Mouse (Mus musculus): ENCODE data around the gene Adamtsl1.

Adamtsl1 gene

DNA sequence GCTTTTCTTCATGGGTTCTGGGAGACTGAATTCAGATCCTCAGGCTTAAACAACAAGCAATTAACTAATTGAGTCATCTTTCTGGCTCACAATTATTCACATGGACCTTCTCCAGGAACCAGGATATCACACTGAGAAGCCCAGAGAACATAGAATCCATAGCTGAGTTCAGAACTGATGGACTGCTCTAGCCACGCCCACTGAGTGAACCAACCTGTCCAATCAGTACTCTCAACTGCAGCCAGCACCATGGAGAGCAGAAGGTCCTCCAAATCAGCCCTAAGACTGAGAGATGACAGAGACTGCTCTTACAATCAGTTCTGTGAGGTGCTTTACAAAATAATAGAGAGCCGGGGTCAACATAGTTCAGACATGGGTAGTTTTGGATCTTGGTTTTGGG, 276.3 kb downstream of the Adamtsl1 start:
- peak; percentile 21 for DNase-seq (ENCODE audit: low read depth, low spot score)

DNA sequence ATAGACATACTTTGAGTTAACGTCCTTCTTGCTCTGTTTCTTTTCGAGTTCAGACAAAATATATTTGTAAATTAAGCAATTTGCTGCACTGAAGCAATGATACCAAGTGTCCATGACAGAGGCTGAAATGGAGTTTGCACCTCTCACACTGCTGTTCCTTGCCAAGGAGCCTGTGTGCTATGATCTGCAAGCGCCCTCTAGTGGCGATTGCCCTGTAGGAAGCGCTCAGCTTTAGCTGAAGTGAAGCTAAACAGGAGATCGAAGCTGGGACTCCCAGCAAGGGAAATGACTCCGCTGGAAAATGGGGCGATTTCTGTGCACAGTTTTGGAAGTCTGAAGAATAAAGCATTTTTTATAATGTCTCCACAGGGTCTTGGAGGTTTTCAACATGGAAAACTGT, 287.8 kb downstream of the Adamtsl1 start:
- DNase-seq (ENCODE audit: low read depth, low spot score), result peak; percentile 90

DNA sequence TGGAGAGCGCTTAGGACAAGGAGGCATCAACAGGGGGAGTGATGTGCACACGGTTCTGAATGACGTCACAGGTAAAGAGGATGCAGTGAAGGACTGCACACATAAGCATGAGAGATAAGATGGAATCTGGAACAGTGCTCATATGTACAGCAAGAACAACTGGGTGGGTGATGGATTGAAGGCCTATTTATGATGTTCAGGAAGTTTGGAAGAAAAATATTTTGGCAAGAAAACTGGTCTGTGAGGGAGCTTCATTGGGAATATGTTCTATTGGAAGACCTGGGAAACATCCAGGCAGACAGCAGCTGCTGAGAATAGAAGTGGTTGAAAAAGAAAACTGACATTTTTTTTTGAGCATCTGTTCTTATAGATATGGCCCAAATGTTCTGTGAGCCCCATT, 300.4 kb downstream of the Adamtsl1 start:
- no peak for DNase-seq (ENCODE audit: low read depth, low spot score)

DNA sequence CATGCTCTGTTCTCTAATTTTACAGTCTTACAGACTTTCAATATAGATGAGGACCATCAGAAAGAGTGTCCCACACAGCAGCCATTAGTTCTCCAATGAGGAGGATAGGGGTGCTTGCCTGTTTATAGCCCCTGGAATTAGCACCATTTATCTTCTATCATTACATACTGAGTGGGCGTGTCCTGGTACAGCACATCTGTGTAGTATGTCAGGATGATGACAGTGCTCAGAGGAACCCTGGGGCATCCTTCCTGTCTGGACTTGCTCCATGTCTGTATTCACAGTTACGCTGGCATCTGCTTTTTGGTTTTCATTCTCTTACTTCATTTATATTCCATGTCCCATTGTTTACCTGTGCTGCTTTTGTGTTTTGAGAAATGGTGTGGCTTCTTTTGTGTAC, 304.5 kb downstream of the Adamtsl1 start:
- no peak for DNase-seq (ENCODE audit: low read depth, low spot score)

DNA sequence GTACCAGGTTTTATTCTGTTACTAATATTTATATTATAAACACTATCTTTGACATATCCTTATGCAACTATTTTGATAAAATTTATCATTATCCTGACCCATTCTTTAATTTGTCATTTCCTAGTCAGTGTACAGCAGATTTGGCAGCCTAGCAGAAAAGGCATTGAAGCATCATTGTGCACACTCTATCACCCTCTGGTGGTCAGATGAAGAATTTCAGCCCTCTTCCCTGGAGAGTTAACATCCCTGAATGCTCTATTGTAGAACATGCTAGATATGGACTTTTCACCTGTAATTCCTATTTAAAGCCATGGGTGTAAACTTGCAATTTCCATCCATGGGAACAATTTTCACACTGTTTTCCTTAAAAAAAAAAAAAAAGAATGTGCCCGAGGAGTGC, 305.2 kb downstream of the Adamtsl1 start:
- peak; percentile 50 for DNase-seq (ENCODE audit: low read depth, low spot score)

DNA sequence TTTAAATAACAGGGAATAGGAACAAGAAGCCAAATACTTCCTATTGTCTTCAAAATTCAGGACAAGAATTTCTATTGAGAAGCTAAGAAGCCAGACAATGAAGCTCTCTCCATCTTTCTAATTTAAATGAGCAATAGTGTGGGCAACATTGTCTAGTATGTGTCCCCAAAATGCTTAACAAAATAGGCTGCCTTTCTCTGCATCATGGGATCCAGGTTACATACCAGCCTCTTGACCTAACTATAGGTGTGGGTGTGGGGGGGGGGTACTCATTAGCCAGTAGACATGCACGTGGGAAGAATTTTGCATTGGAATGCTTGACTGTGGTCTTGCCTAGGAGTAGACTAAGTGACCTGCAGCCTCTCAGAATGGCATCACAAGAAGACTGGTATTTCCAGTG, 305.9 kb downstream of the Adamtsl1 start:
- peak; percentile 61 for DNase-seq (ENCODE audit: low read depth, low spot score)

DNA sequence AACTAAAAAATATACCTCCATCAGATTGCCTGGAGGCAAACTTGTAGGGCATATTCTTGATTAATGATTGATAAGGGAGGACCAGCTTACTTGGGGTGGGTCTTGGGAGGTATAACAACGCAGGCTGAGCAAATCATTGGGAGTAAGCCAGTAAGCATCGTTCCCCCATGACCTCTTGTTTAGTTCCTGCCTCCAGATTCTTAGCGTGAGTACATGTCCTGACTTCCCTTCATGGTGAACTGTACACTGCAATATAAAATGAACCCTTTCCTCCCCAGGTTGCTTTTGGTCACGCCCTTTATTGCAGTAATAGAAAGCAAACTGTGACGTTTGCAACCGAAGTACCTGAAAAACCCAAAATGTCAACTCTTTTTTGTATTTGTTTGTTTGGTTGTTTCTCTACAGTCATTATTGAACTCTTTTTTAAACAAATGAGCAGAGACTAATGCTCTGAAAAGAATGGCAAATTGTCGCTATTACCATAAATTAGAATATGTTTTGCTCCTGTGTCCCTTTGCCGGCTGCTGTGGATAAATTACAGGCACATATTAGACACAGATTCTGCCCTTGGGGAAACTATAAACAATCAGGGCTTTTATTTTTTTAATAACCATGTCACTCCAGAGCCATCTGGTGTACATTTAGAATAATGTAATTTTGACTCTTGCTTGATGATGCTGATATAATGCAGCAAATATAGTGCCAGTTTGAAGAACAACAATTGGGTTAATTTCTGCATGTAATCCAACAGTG, 310.2 kb downstream of the Adamtsl1 start:
- no peak for DNase-seq (ENCODE audit: low read depth, low spot score)

DNA sequence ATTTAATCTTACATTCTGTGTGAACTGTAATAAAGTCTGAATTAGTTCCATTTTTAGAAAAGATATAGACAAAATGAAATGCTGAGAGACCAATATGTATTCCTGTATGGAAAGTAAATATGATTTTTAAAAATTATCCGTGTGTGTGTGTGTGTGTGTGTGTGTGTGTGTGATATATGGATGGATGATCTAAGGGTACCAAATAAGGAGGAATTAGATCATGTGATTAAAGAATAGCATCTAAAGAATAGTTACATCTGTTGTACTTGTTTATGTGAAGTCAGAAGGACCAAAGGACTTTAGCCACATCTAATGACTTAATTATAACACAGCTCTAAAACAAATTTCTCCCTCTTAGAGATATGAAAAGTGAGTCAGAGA, 310.7 kb downstream of the Adamtsl1 start:
- no peak for DNase-seq (ENCODE audit: low read depth, low spot score)

DNA sequence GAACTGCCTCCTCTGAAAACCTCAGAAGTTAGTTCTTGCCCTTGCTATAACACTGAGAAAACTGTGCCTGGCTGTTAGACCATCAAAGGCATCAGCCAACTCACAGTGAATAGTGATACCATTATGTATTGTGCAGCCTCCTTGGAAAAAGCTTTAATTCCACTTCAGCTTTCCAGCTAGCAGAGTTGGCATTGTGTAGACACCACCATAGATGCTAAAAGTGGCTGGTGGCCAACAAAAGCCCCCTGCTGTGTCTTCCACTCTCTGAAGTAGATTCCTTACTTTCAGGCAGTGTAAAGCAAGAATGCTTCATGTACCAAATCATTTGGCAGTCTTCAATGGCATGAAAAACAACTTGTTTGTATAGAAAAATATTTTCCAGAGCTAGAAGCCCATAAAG, 323.1 kb downstream of the Adamtsl1 start:
- no peak for DNase-seq (ENCODE audit: low read depth, low spot score)

DNA sequence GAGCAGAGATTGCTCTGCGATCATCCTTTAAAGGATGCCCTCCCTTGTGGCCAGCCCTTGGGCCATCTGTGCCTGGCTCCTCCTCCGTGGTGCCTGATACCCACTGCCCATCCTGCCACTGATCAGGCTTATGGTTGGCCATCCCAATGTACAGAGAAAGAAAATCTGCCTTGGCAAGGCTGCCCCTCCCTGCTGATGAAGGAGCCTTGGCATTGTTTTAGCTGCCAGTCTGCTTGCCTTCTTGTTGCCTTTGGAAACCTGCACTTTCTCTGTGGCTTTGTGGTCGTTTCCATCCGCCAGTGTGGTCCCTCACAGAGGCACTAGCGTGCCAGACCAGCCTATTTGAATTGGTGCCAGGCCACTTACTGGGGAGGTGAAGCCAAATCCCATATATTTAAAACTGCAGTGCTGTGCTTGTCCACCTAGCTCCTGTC, 323.6 kb downstream of the Adamtsl1 start:
- DNase-seq (ENCODE audit: low read depth, low spot score), result no peak

DNA sequence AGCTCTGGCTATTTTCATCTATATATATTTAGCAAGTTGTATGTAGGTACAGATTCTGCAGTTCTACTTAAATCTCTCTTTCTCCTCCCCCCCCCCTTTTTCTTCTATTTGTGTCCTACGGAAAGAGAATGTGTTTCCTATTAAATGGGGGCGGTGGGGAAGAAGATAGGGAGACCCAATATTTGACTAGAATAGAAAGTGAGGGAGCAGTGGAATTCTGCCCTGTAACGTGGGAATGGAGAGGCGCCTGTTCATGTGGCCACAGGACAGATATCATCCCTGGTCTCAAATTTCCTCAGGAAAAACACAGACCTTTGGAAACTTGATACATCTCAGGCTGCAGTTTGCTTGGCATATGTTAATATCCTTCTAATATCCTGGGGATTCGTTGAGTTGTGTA, 324.1 kb downstream of the Adamtsl1 start:
- no peak for DNase-seq (ENCODE audit: low read depth, low spot score)

DNA sequence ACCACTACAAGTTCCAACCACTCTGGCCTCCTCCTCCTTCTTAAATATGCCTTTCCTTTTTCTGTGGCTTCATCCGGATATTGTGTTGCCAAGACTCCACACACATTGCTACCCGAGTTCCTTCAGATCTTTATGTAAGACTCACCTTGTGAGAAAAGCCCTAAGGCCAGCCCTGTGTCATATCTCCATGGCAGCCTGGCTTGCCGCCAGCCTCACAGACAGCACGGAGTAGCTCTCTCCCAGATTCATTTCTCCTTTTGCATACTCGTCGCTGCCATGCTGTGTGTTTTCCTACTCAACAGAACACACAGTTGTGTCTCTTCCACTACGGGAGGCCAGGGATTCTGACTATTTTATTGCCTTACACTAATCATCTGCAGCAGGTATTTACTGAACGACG, 328.1 kb downstream of the Adamtsl1 start:
- DNase-seq (ENCODE audit: low read depth, low spot score), result no peak

DNA sequence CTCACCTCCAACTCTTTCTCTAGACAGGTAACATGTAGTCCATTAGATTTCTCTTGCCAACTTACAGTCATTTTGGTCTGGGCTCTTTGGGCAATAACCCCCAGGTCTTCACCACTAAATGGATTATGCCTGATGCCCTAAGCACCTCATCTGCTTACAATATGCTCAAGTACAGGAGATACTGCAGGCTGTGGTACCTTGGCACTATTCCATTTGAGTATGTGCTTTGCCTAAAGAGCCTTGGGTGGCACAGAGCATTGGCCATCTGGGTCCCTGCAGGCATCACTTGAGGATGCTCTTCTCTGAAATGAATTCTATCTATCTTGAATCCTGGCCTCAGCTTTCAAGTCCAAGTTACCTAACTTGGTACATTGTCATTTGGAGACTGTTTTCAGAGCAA, 330.4 kb downstream of the Adamtsl1 start:
- no peak for DNase-seq (ENCODE audit: low read depth, low spot score)

DNA sequence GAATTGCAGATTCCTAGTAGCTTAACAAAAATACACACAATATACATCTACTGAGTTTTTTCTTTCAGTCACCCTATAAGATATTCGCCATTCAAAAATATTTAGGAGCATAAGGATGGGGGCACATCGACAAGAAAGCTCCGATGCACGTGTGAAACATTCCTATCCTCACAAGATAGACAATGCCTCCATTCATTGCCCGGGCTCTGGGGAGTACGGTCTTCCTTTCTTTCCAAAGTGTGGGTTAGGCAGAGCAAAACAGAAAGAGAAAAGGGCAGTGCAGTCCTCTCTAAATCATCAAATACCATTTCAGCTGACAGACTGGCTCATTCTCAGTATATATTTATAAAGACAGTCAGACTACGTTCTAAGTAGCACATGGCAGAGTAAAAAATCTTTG, 332.0 kb downstream of the Adamtsl1 start:
- no peak for DNase-seq (ENCODE audit: low read depth, low spot score)

DNA sequence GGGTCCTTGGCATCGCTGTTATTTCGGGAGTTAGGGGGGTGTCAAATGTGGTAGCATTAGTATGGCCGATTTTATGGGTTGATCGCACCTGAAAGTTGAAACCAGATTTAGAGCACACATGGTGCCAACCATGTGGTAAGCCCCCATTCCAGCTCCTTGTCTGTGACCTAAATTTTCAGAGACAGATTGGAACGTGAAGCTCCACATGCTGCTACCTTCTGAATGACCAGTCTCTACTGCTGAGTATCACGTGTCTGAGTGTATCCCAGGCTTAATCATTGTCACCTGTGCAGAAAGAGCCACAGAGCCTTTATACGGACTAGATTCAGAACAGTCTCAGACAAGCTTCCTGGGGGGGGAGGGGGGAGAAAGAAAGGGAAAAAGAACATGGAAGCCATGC, 339.4 kb downstream of the Adamtsl1 start:
- DNase-seq (ENCODE audit: low read depth, low spot score), result no peak

DNA sequence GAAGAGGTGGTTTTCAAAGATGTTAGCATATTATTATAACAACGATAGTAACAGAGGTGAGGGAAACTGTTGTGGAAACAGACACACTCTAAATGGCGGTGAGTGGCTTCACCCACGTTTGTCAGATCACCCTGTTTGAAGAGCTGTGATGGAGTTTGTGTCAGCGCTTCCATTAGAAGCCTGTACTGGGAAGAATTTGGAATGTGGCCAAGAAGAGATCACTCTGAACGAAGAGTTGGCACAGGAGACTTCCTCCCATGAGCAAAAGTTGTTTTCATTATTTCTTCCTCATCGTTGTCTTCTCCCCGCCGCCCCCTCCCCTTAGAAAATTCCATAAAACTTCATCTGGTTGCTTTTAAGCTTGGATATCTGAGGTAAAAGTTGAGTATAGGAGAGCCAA, 340.5 kb downstream of the Adamtsl1 start:
- DNase-seq (ENCODE audit: low read depth, low spot score), result no peak

DNA sequence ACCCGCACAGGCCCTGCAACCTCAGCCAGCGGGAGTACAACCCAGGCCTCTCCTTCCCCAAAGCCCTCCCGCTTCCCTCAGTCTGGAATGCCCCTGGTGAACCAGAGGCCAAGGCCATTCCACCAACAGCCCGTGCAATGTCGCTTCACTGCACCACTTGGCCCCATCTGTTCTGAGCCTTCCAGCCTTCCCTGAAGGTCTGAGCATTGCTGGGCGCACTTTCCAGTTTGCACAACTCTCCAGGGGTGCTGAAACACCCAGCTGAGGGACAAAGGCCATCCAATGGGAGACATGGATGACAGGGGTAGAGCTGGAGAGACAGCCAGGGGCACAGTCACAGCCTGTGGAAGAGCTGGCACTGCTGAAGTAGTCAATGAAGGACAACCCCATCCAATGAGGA, 365.4 kb downstream of the Adamtsl1 start:
- DNase-seq (ENCODE audit: low read depth, low spot score), result no peak

DNA sequence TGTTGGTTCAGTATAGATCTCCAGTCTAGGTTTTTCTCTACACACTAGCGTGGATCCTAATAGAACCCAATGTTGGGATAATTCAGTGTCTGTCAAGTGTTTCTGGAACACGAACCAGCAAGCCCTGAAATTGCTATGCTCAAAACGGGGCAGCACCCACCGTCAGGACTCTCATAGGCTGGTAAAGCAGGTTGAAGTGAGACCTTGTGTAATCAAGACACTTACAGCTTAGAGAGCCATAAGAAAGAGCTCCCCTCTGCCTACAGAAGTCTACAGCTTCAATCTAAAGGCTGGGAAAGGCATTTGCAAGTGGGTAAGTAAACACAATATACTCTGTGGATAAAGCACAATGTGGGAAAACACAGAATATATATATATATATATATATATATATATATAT, 367.3 kb downstream of the Adamtsl1 start:
- DNase-seq (ENCODE audit: low read depth, low spot score), result no peak

DNA sequence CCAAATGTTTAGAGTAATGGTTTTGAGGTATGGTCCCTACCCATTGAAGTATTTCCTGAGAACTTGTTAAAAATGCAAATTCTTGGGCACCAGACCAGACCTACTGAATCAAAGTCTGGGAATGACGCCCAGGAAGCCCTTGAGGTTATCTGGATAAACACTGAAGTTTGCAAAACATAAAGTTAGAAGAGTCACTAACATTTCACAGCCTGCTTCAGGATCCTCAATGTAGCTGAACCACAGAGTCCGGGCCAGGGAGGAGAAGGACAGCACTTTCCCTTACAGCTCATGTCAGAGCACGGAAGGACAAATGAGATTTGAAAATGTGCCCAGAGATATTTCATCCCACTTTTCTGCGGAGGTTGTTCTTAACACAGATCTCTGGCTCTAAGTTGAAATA, 370.1 kb downstream of the Adamtsl1 start:
- DNase-seq (ENCODE audit: low read depth, low spot score), result no peak

DNA sequence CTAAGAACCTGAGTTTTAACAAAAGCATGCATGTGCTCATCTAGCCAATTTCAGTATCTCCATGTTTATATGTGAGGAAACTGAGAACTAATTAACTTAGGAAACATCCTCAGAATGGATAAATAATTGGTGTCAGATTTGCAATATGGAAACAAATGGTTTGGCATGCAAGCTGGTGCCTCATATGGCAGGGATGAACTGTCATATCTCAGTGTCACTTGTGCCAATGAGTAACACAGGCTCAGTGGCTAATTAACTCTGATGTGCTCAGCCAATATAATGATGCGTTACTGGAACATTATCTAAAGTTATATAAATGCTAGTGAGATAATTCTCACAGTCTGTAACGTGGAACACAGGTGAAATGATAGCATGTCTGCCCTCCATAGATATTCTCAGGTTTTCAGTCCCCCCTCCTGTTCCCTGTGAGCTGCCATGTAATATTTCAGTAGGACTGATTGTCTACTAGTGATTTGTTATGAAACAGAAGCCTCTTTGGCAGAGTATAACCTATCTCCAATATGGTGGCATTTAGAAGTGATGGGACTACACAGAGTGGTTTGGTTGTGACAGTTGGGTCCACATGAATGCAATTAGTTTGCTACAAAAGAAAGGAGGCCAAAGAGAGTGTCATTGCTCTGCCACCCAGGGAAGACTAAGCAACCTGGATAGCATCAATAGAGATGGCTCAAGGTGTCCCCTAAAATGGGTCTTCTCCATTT, 376.1 kb downstream of the Adamtsl1 start:
- no peak for DNase-seq (ENCODE audit: low read depth, low spot score)

DNA sequence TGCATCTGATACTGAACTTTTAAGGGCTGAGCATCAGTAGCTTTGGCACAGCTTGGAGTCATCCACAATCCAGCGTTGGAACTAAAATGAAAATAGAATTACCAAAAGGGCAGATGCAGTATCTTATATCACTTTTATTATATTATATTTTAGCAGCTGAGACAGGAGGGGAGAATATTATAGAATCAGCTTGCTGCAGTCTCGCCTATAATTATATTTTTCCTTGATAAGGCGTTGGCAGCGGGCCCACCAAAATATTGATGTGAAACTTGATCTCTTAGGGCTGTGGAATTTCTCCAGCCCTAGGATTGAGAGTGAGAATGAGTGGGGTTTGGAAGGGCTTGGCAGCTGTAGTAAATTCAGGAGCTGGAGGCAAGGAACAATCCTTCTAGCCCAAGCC, 387.3 kb downstream of the Adamtsl1 start:
- DNase-seq (ENCODE audit: low read depth, low spot score), result no peak

DNA sequence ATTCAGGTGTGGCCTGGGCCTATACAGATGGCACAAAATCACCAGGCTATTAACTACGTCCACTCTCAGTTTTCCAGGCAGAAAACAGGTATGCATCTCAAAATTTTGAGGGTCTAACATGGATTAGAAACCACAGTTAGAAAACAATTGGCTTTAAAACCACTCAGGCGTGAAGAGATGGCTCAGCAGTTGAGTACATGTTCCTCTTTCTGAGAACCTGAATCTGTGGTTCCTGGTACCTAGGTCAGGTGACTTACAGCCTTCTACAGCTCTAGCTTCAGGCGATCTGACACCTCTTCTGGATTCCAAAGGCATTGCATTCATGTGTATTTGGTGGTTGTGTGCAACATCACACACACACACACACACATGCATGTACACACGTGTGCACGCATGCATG, 390.2 kb downstream of the Adamtsl1 start:
- no peak for DNase-seq (ENCODE audit: low read depth, low spot score)

DNA sequence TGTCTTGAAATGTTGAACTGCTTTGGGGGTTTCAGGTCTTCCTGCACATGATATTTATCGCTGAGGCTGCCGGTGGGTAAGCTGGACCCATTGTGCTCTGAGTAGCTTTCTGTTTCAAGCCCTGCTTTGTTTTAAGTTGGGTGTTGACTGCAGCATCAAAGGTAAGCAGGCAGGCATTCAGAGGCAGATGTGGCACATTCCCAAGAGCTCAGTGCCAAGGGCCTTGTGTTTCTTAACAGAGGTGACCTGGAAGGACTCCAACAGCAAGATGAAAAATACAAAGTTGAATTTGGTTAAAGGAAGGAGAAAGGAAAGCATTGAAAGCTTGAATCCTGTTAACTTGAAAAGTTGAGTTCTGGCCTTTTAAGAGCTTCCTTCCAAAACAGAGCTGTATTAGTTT, 402.1 kb downstream of the Adamtsl1 start:
- peak; percentile 3 for DNase-seq (ENCODE audit: low read depth, low spot score)
